Mouse (Mus musculus) forebrain, embryonic 15.5 days (tissue): ENCODE data around the gene Abca3. TPM values are rescaled to one million over a fixed set of nuclear protein-coding genes. Genes with fewer than 3 reads are reported as not detected.
"Not testable (repeated sequence)": the region's sequence is repeated elsewhere in the genome, so short reads cannot be mapped to it uniquely, and the experiment has no call there.

ENCODE experiments used
- ATAC-seq: fragments of 200-750 bp; cut with Nextera tagmentation; replicated peaks from 2 replicates; pipeline ENCODE4 v1.8.0; 2017; ENCODE audit warnings: mild to moderate bottlenecking, moderate TSS enrichment, moderate library complexity
- H3K27ac ChIP-seq: fragments of 300-500 bp; sonication (generic); replicated peaks from 2 replicates; pipeline ENCODE4 v1.5.1; 2015; ENCODE audit warnings: mild to moderate bottlenecking, inconsistent platforms
- H3K27me3 ChIP-seq: fragments of 300-500 bp; sonication (generic); 2 replicates; pipeline ENCODE4 v1.6.1; 2015; ENCODE audit warnings: inconsistent platforms
- H3K36me3 ChIP-seq: fragments of 300-500 bp; sonication (generic); 2 replicates; pipeline ENCODE4 v1.6.1; 2015; ENCODE audit warnings: mild to moderate bottlenecking, inconsistent platforms
- H3K4me1 ChIP-seq: fragments of 300-500 bp; sonication (generic); 2 replicates; pipeline ENCODE4 v1.6.1; 2015; ENCODE audit warnings: inconsistent platforms
- H3K4me2 ChIP-seq: fragments of 300-500 bp; sonication (generic); replicated peaks from 2 replicates; pipeline ENCODE4 v1.6.1; 2015; ENCODE audit warnings: mild to moderate bottlenecking, inconsistent platforms
- H3K4me3 ChIP-seq: fragments of 300-500 bp; sonication (generic); 2 replicates; pipeline ENCODE4 v1.5.1; 2015; ENCODE audit warnings: mild to moderate bottlenecking, inconsistent platforms
- H3K9ac ChIP-seq: fragments of 300-500 bp; sonication (generic); replicated peaks from 2 replicates; pipeline ENCODE4 v1.6.1; 2015; ENCODE audit warnings: mild to moderate bottlenecking, inconsistent platforms
- H3K9me3 ChIP-seq: fragments of 300-500 bp; sonication (generic); 2 replicates; pipeline ENCODE4 v1.6.1; 2016; ENCODE audit warnings: inconsistent platforms
- WGBS: fragments of 180-500 bp; shearing (Covaris S2); methylation state at CpG from one replicate; pipeline ENCODE4 v1.1.7; 2015; ENCODE audit warnings: mixed read lengths; 5-methylcytosine and 5-hydroxymethylcytosine counted together
- microRNA-seq: library from miRNA; unstranded; fragments of <30 nt; microRNA quantifications from one replicate; pipeline ENCODE4, GENCODE M21; 2016
- polyA plus RNA-seq: library from polyadenylated mRNA; unstranded; fragments of >200 nt; fragmentation: Nextera tagmentation; extraction: Ambion mirVana; gene quantifications from 2 replicates; pipeline ENCODE4 v1.2.1, GENCODE M21; 2015

Abca3 gene
- polyA plus RNA-seq, 1 experiment from 2014 or later = 21.5 TPM

GRCm38 (mm10) chr17:24446590-24446989, 94.8 kb downstream of the Abca3 start:
- no peaks in the 10 kb centered on the region for H3K9me3 ChIP-seq
- H3K9ac ChIP-seq = no peak overlapping the region
- no peaks in the 10 kb centered on the region for H3K27me3 ChIP-seq
- no peaks in the 10 kb centered on the region for H3K4me1 ChIP-seq
- no peak for ATAC-seq
- peaks cover 81% of the 10 kb centered on the region for H3K36me3 ChIP-seq
- H3K4me2 ChIP-seq = no peak overlapping the region
- H3K27ac ChIP-seq = no peak overlapping the region
- 93% methylated on average over 8 of the region's 8 CpGs for WGBS
- H3K4me3 ChIP-seq = no peak overlapping the region

GRCm38 (mm10) chr17:24449507-24449906, 97.8 kb downstream of the Abca3 start:
- Histone ChIP-seq H3K9ac (no peak overlapping the region), H3K4me3 (no peak overlapping the region), H3K4me2 (no peak overlapping the region), H3K36me3 (peaks cover 70% of the 10 kb centered on the region), H3K27ac (no peak overlapping the region), H3K27me3 (no peaks in the 10 kb centered on the region), H3K4me1 (peaks cover 24% of the 10 kb centered on the region), H3K9me3 (no peaks in the 10 kb centered on the region)
- no peak for ATAC-seq
- WGBS = 94% methylated on average over 6 of the region's 6 CpGs

- H3K27me3 ChIP-seq = no peaks in the 10 kb centered on the region
- H3K4me1 ChIP-seq = peaks cover 24% of the 10 kb centered on the region
- H3K9me3 ChIP-seq = no peaks in the 10 kb centered on the region
- ATAC-seq = no peak
- 97% methylated on average over 6 of the region's 6 CpGs for WGBS
- no peak overlapping the region for H3K27ac ChIP-seq
- H3K4me2 ChIP-seq = no peak overlapping the region
- H3K4me3 ChIP-seq = no peak overlapping the region
- peaks cover 52% of the 10 kb centered on the region for H3K36me3 ChIP-seq
- H3K9ac ChIP-seq = no peak overlapping the region
These were observed 99.5 kb downstream of the Abca3 start for GRCm38 (mm10) chr17:24451220-24451619.

- Histone ChIP-seq H3K4me3 (no peak overlapping the region), H3K27ac (no peak overlapping the region), H3K9ac (no peak overlapping the region), H3K4me2 (no peak overlapping the region), H3K4me1 (peaks cover 24% of the 10 kb centered on the region), H3K27me3 (no peaks in the 10 kb centered on the region), H3K9me3 (no peaks in the 10 kb centered on the region), H3K36me3 (peaks cover 32% of the 10 kb centered on the region)
- 91% methylated on average over 2 of the region's 2 CpGs for WGBS
- ATAC-seq = no peak
These were observed 101.6 kb downstream of the Abca3 start for GRCm38 (mm10) chr17:24453372-24453771.

- 9% methylated on average over 14 of the region's 14 CpGs for WGBS
- H3K9me3 ChIP-seq = no peaks in the 10 kb centered on the region
- peak overlapping the region; percentile 73 for H3K4me3 ChIP-seq
- H3K27ac ChIP-seq = peak overlapping the region; percentile 85
- H3K36me3 ChIP-seq = peaks cover 22% of the 10 kb centered on the region
- peak overlapping the region; percentile 74 for H3K4me2 ChIP-seq
- ATAC-seq = no peak
- peaks cover 24% of the 10 kb centered on the region for H3K4me1 ChIP-seq
- H3K9ac ChIP-seq = peak overlapping the region; percentile 92
- no peaks in the 10 kb centered on the region for H3K27me3 ChIP-seq
These were observed 102.5 kb downstream of the Abca3 start for GRCm38 (mm10) chr17:24454218-24454755.

- peak overlapping the region; percentile 92 for H3K9ac ChIP-seq
- no peaks in the 10 kb centered on the region for H3K27me3 ChIP-seq
- peak overlapping the region; percentile 74 for H3K4me2 ChIP-seq
- H3K4me1 ChIP-seq = peaks cover 24% of the 10 kb centered on the region
- 0% methylated on average over 67 of the region's 67 CpGs for WGBS
- no peaks in the 10 kb centered on the region for H3K9me3 ChIP-seq
- H3K4me3 ChIP-seq = peak overlapping the region; percentile 73
- H3K27ac ChIP-seq = peak overlapping the region; percentile 85
- peak; percentile 96 for ATAC-seq
- H3K36me3 ChIP-seq = peaks cover 16% of the 10 kb centered on the region
These were observed 103.2 kb downstream of the Abca3 start for GRCm38 (mm10) chr17:24454756-24455522.

- H3K4me2 ChIP-seq = peak overlapping the region; percentile 74
- not testable (repeated sequence) for ATAC-seq, H3K9me3 ChIP-seq, H3K9ac ChIP-seq, H3K36me3 ChIP-seq, H3K27me3 ChIP-seq
- H3K4me1 ChIP-seq = peaks cover 24% of the 10 kb centered on the region
- peak overlapping the region; percentile 59 for H3K27ac ChIP-seq
- peak overlapping the region; percentile 73 for H3K4me3 ChIP-seq
- WGBS = 49% methylated on average over 10 of the region's 10 CpGs
These were observed 103.9 kb downstream of the Abca3 start for GRCm38 (mm10) chr17:24455523-24456206.

Small RNA genes lying within 50 kb of the gene (microRNA-seq; reads per million reads assigned to microRNA genes)
- gene Gm24427 = not detected

Other genes starting within 250 kb of the Abca3 start
- gene Pdpk1, start 201.0 kb upstream of the Abca3 start, polyA plus RNA-seq = 58.8 and 61.9 TPM in 2 replicates
- 28.7 and 31.5 TPM in 2 replicates for gene Amdhd2, start 188.2 kb upstream of the Abca3 start, polyA plus RNA-seq
- 872 and 917 TPM in 2 replicates for gene Atp6v0c, start 182.2 kb upstream of the Abca3 start, polyA plus RNA-seq
- gene Tbc1d24, start 146.4 kb upstream of the Abca3 start, polyA plus RNA-seq = 18.8 and 19.5 TPM in 2 replicates
- gene Ntn3, start 142.4 kb upstream of the Abca3 start, polyA plus RNA-seq = 4.9 and 5.2 TPM in 2 replicates
- 13.0 and 13.5 TPM in 2 replicates for gene Tedc2, start 131.1 kb upstream of the Abca3 start, polyA plus RNA-seq
- gene Ccnf, start 100.5 kb upstream of the Abca3 start, polyA plus RNA-seq = 30.1 and 32.7 TPM in 2 replicates
- gene Abca17, start 882 bp upstream of the Abca3 start, polyA plus RNA-seq = 0.22 TPM in 1 of 2 replicates, not detected in the other
- gene Rnps1, start 62.6 kb downstream of the Abca3 start, polyA plus RNA-seq = 360 and 364 TPM in 2 replicates
- gene Eci1, start 74.7 kb downstream of the Abca3 start, polyA plus RNA-seq = 40.7 and 42.8 TPM in 2 replicates
- 5.7 and 6.6 TPM in 2 replicates for gene Dnase1l2, start 91.2 kb downstream of the Abca3 start, polyA plus RNA-seq
- gene E4f1, start 118.4 kb downstream of the Abca3 start, polyA plus RNA-seq = 44.0 and 44.9 TPM in 2 replicates
- 51.0 and 54.0 TPM in 2 replicates for gene Pgp, start 118.4 kb downstream of the Abca3 start, polyA plus RNA-seq
- 0.40 TPM in 1 of 2 replicates, not detected in the other for gene Bricd5, start 121.9 kb downstream of the Abca3 start, polyA plus RNA-seq
- gene Mlst8, start 127.1 kb downstream of the Abca3 start, polyA plus RNA-seq = 35.2 and 36.4 TPM in 2 replicates
- 25.6 and 26.4 TPM in 2 replicates for gene Caskin1, start 136.7 kb downstream of the Abca3 start, polyA plus RNA-seq
- 107 and 112 TPM in 2 replicates for gene Traf7, start 176.0 kb downstream of the Abca3 start, polyA plus RNA-seq
- 5.7 and 6.6 TPM in 2 replicates for gene Rab26, start 182.3 kb downstream of the Abca3 start, polyA plus RNA-seq
- 17.1 and 22.9 TPM in 2 replicates for gene Pkd1, start 197.9 kb downstream of the Abca3 start, polyA plus RNA-seq